9 mouse cellular contexts compared by ENCODE assay signal in genomic region chr1:75399755-75400492, GRCm38 (mm10). TPM values are rescaled to one million over a fixed set of nuclear protein-coding genes. Genes with fewer than 3 reads are reported as not detected.
DNase-seq lines count a peak whose midpoint lies in the region; ATAC-seq and TF ChIP-seq lines count a peak whose summit lies in the region.
"Had no signal": no experiment of that assay in that cellular context is flagged by ENCODE, and none has a peak within 500 bp of the region (broad histone marks: within the 10 kb centered on the region; RNA-seq: fewer than 3 reads in every experiment).

No protein-coding gene starts in this region.

- H3K9me3 ChIP-seq in forebrain, embryonic 16.5 days (ENCODE audit: control insufficient read depth, low read length): no peaks in the 10 kb centered on the region
- H3K9me3 ChIP-seq in limb, embryonic 14.5 days (ENCODE audit: control insufficient read depth, low read length): no peaks in the 10 kb centered on the region

- H3K27ac ChIP-seq in forebrain, embryonic 16.5 days (ENCODE audit: low read length): no peak overlapping the region
- H3K27ac ChIP-seq in limb, embryonic 14.5 days (replicated peaks; ENCODE audit: low read depth, low read length): peak overlapping the region; percentile 63

- TF ChIP-seq CTCF in brain, embryonic 14.5 days (IDR thresholded peaks at IDR 0.05; ENCODE audit: borderline replicate concordance, extremely low read depth, insufficient read depth, insufficient read length): no peak

- 6% methylated on average over 15 of the region's 15 CpGs for WGBS in forebrain, embryonic 16.5 days
- 3% methylated on average over 15 of the region's 15 CpGs for WGBS in limb, embryonic 14.5 days

- no peak for TF ChIP-seq POLR2A in brain, embryonic 14.5 days (IDR thresholded peaks at IDR 0.05; ENCODE audit: borderline replicate concordance, extremely low read depth, insufficient read depth, insufficient read length, poor library complexity, severe bottlenecking)
- no peak for TF ChIP-seq POLR2A in limb, embryonic 14.5 days (IDR thresholded peaks at IDR 0.05; ENCODE audit: borderline replicate concordance, extremely low read depth, insufficient read depth, insufficient read length)
- peak; percentile 41 for TF ChIP-seq POLR2A in myocyte (IDR thresholded peaks at IDR 0.05; ENCODE audit: insufficient read length, low read depth)

- no peak overlapping the region for H3K4me3 ChIP-seq in forebrain, embryonic 16.5 days (replicated peaks; ENCODE audit: low read length)
- peak overlapping the region; percentile 11; the same call in 1 of the 2 replicates for H3K4me3 ChIP-seq in limb, embryonic 14.5 days (replicated peaks; ENCODE audit: low read length)
- peak overlapping the region; percentile 23 for H3K4me3 ChIP-seq in myocyte
- H3K4me3 ChIP-seq: erythroblast, embryonic 14.5 days had no signal

- no peaks in the 10 kb centered on the region for H3K36me3 ChIP-seq in forebrain, embryonic 16.5 days (ENCODE audit: control insufficient read depth, insufficient read depth)
- peaks cover 40% of the 10 kb centered on the region for H3K36me3 ChIP-seq in limb, embryonic 14.5 days (ENCODE audit: control insufficient read depth, insufficient read depth, low read length)
- H3K36me3 ChIP-seq in myocyte (ENCODE audit: control insufficient read depth, insufficient read depth): peaks cover 38% of the 10 kb centered on the region

- ATAC-seq in forebrain, embryonic 16.5 days: peak; percentile 76
- ATAC-seq in limb, embryonic 14.5 days (ENCODE audit: low FRiP score, low read depth): peak; percentile 81

- H3K4me1 ChIP-seq in forebrain, embryonic 16.5 days (replicated peaks; ENCODE audit: control insufficient read depth, insufficient read depth, low read length): peaks cover 15% of the 10 kb centered on the region
- H3K4me1 ChIP-seq in limb, embryonic 14.5 days (ENCODE audit: control insufficient read depth, insufficient read depth, low read length): peaks cover 22% of the 10 kb centered on the region

- H3K9ac ChIP-seq in forebrain, embryonic 16.5 days (replicated peaks; ENCODE audit: low read depth, low read length): no peak overlapping the region; the same call in 1 of the 2 replicates
- H3K9ac ChIP-seq in limb, embryonic 14.5 days (ENCODE audit: low read depth, low read length, severe bottlenecking): peak overlapping the region; percentile 48

- 0 out of 2 replicates have a peak overlapping the region, but pooled peaks have one; percentile 1 for H3K4me2 ChIP-seq in forebrain, embryonic 16.5 days (ENCODE audit: low read length)
- H3K4me2 ChIP-seq in limb, embryonic 14.5 days (replicated peaks; ENCODE audit: low read depth, low read length, severe bottlenecking): peak overlapping the region; percentile 49
- H3K4me2 ChIP-seq in myocyte (ENCODE audit: low read depth): peak overlapping the region; percentile 94

- no peak overlapping the region for H3ac ChIP-seq in myocyte (ENCODE audit: control insufficient read depth, insufficient read length)

- H3K79me2 ChIP-seq in myocyte (ENCODE audit: control insufficient read depth, insufficient read depth): peaks cover 2% of the 10 kb centered on the region

- H3K27me3 ChIP-seq in forebrain, embryonic 16.5 days (replicated peaks; ENCODE audit: control insufficient read depth, insufficient read depth, low read length): no peaks in the 10 kb centered on the region
- H3K27me3 ChIP-seq in limb, embryonic 14.5 days (ENCODE audit: control insufficient read depth, insufficient read depth, low read length): no peaks in the 10 kb centered on the region
- no peaks in the 10 kb centered on the region for H3K27me3 ChIP-seq in myocyte (ENCODE audit: control insufficient read depth, insufficient read depth, insufficient read length)

- peak; percentile 76 for DNase-seq in adrenal gland, postnatal 10 days
- DNase-seq in adrenal gland, adult 18-20 months (ENCODE audit: low spot score in 2 of 2): no peak
- peak; percentile 81 for DNase-seq in brain, embryonic 14.5 days (ENCODE audit: low read depth)
- peak; percentile 91 for DNase-seq in heart, postnatal 4 days
- peak; percentile 65 for DNase-seq in limb, embryonic 14.5 days (ENCODE audit: low spot score)
- DNase-seq in left cerebral cortex, adult 9 months (ENCODE audit: low spot score in 2 of 2): no peak

TF ChIP-seq in myocyte, 11 proteins besides CTCF, POLR2A, EP300 and RAD21:
- TF ChIP-seq E2F4 (IDR thresholded peaks at IDR 0.05; ENCODE audit: insufficient read depth) (no peak), MYOD1 (IDR thresholded peaks at IDR 0.05; ENCODE audit: control insufficient read depth in 1 of 3, insufficient read length in 2 of 3, low read depth in 2 of 3) (peak in 1 of 3 experiments; percentile 55), MAX (IDR thresholded peaks at IDR 0.05; ENCODE audit: low read depth) (no peak), MYOG (IDR thresholded peaks at IDR 0.05; ENCODE audit: control insufficient read depth in 1 of 3, insufficient read depth in 1 of 3, insufficient read length in 2 of 3, low read depth in 2 of 3) (peak in 2 of 3 experiments; percentile 6 to 77), POLR2AphosphoS2 (IDR thresholded peaks at IDR 0.05; ENCODE audit: insufficient read length, low read depth) (peak; percentile 57)

RNA-seq across cellular contexts. Expression of gene Speg, which starts 24.8 kb away (rescaled TPM):
- 10 to 100 TPM; 12.8 to 30.6 TPM for total RNA-seq in adrenal gland, postnatal 10 days (2021)
- total RNA-seq in adrenal gland, adult 18-20 months (2021): 10 to 100 TPM in 1 of 2 experiments, 1 to 10 TPM in 1; 7.3 to 10.8 TPM
- polyA plus RNA-seq in brain, embryonic 14.5 days (2012; rRNA removed): 49.2 and 56.1 TPM in 2 replicates
- polyA plus RNA-seq in forebrain, embryonic 16.5 days (2015; fragmentation: Nextera tagmentation; extraction: Ambion mirVana): 10.7 and 12.9 TPM in 2 replicates
- 100 to 1,000 TPM; 121 to 123 TPM for total RNA-seq in heart, postnatal 4 days (2021)
- polyA plus RNA-seq in limb, embryonic 14.5 days (2012; rRNA removed): 77.9 and 114 TPM in 2 replicates
- 15.3 and 21.8 TPM in 2 replicates for polyA plus RNA-seq in limb, embryonic 14.5 days (2014; fragmentation: Nextera tagmentation; extraction: Ambion mirVana)
- polyA plus RNA-seq in myocyte (2012; fragmentation: generic; extraction: Trizol): 42.3 TPM

RNA-seq across cellular contexts. Expression of gene Gmppa, which starts 35.8 kb away (rescaled TPM):
- 10 to 100 TPM; 58.6 to 61.8 TPM for total RNA-seq in adrenal gland, postnatal 10 days (2021)
- 10 to 100 TPM; 53.2 to 56.1 TPM for total RNA-seq in adrenal gland, adult 18-20 months (2021)
- polyA plus RNA-seq in brain, embryonic 14.5 days (2012; rRNA removed): 98.7 and 144 TPM in 2 replicates
- 86.4 and 93.1 TPM in 2 replicates for polyA plus RNA-seq in forebrain, embryonic 16.5 days (2015; fragmentation: Nextera tagmentation; extraction: Ambion mirVana)
- 10 to 100 TPM; 41.1 to 41.4 TPM for total RNA-seq in heart, postnatal 4 days (2021)
- polyA plus RNA-seq in limb, embryonic 14.5 days (2012; rRNA removed): 144 and 199 TPM in 2 replicates
- polyA plus RNA-seq in limb, embryonic 14.5 days (2014; fragmentation: Nextera tagmentation; extraction: Ambion mirVana): 71.8 and 74.9 TPM in 2 replicates
- 106 TPM for polyA plus RNA-seq in myocyte (2012; fragmentation: generic; extraction: Trizol)

RNA-seq across cellular contexts. Expression of gene Des, which starts 39.8 kb away (rescaled TPM):
- 100 to 1,000 TPM in 1 of 2 experiments, 10 to 100 TPM in 1; 62.7 to 208 TPM for total RNA-seq in adrenal gland, postnatal 10 days (2021)
- 10 to 100 TPM; 15.9 to 21.3 TPM for total RNA-seq in adrenal gland, adult 18-20 months (2021)
- polyA plus RNA-seq in brain, embryonic 14.5 days (2012; rRNA removed): 1.0 and 1.4 TPM in 2 replicates
- polyA plus RNA-seq in forebrain, embryonic 16.5 days (2015; fragmentation: Nextera tagmentation; extraction: Ambion mirVana): 1.2 and 1.5 TPM in 2 replicates
- 100 to 1,000 TPM; 742 to 747 TPM for total RNA-seq in heart, postnatal 4 days (2021)
- 50.7 and 53.7 TPM in 2 replicates for polyA plus RNA-seq in limb, embryonic 14.5 days (2012; rRNA removed)
- polyA plus RNA-seq in limb, embryonic 14.5 days (2014; fragmentation: Nextera tagmentation; extraction: Ambion mirVana): 59.0 and 78.6 TPM in 2 replicates
- 2,193 TPM for polyA plus RNA-seq in myocyte (2012; fragmentation: generic; extraction: Trizol)

RNA-seq across cellular contexts. Expression of gene Asic4, which starts 50.3 kb away (rescaled TPM):
- total RNA-seq in adrenal gland, postnatal 10 days (2021): 1 to 10 TPM; 2.5 to 3.3 TPM
- 1 to 10 TPM; 5.1 to 8.1 TPM for total RNA-seq in adrenal gland, adult 18-20 months (2021)
- polyA plus RNA-seq in brain, embryonic 14.5 days (2012; rRNA removed): 23.3 and 41.3 TPM in 2 replicates
- 4.0 and 7.2 TPM in 2 replicates for polyA plus RNA-seq in forebrain, embryonic 16.5 days (2015; fragmentation: Nextera tagmentation; extraction: Ambion mirVana)
- not detected for total RNA-seq in heart, postnatal 4 days (2021)
- 0.35 and 0.72 TPM in 2 replicates for polyA plus RNA-seq in limb, embryonic 14.5 days (2012; rRNA removed)
- 0.10 and 0.15 TPM in 2 replicates for polyA plus RNA-seq in limb, embryonic 14.5 days (2014; fragmentation: Nextera tagmentation; extraction: Ambion mirVana)
- polyA plus RNA-seq in myocyte (2012; fragmentation: generic; extraction: Trizol): 0.28 TPM
- polyA plus RNA-seq: erythroblast, embryonic 14.5 days had no signal

Comparison
In these comparisons a context has a peak if more than half of its experiments do, and no peak if none do; other contexts are left out.
1. DNase-seq: peak in adrenal gland, postnatal 10 days (single experiment), brain, embryonic 14.5 days (single experiment), heart, postnatal 4 days (single experiment) and limb, embryonic 14.5 days (single experiment); none in adrenal gland, adult 18-20 months (0 of 2) and left cerebral cortex, adult 9 months (0 of 2).
2. H3K4me2 ChIP-seq: peak in every context shown above with its lines; median percentile 94 in myocyte; 49 in limb, embryonic 14.5 days; 1 in forebrain, embryonic 16.5 days.
3. RNA of gene Des, which starts 39.8 kb away (polyA plus RNA-seq): 2,193 TPM in myocyte (single experiment); 50.7 to 78.6 TPM in limb, embryonic 14.5 days, 1.0 to 1.4 TPM in brain, embryonic 14.5 days and 1.2 to 1.5 TPM in forebrain, embryonic 16.5 days; every median in the first group is over 10 times any median in the second.